Mouse (Mus musculus) testis, adult 2 months (tissue): Measurements from ENCODE around the gene Rab11fip4.

Experiments used
- CTCF ChIP-seq: fragments of 200-500 bp; IDR thresholded peaks from 2 replicates; pipeline ENCODE4 v1.5.1; 2012; ENCODE audit warnings: low read depth, mild to moderate bottlenecking, inconsistent platforms, low read length, moderate library complexity; ENCODE audit not compliant: control insufficient read depth, insufficient read depth, insufficient replicate concordance
- POLR2A ChIP-seq: fragments of 200-500 bp; IDR thresholded peaks from 2 replicates; pipeline ENCODE4 v1.6.1; 2012; ENCODE audit warnings: low read depth, mild to moderate bottlenecking, inconsistent platforms, low read length, moderate library complexity; ENCODE audit not compliant: control insufficient read depth

DNA sequence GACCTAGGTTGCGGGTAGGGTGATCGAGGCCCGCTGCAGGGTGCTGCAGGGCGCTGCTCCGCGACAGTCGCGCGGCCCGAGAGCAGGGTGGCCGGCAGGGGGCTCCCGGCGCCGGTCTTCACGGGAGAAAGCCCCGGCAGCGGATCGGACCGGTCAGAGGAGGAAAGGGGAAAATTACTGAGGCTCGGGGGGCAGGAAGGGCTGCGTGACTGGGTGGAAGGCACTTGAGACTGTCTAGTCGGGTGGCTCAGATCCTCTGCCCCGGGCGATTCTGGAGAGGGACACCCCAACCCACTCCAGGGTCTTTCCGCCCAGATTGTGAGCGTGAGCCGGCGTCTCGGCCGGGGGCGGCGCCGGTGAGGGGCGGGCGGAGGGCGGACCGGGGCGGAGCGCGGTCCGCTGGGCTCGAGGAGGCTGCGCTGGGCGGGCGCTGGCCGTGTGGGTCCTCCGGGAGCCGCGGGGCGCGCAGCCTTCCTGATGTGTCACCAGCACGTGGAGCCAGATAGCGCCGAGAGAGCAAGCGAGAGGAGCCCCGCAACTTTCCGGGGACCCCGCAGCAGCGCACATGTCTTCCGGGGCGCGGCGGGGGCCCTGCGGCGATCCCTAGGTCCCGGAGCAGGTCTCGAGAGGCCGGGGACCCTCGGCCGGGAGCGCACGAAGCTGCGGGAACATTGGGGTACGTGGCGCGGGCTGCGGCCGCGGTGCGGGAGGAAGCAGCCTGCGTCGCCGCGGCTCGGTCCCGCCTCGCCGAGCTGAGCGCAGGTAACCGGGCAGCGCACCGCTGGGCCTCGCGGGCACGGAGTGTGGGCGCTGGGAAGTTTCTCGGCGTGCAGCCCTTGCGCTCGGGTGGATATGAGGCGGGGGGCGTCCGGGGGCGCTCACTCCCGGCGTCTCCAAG is 120.1 kb downstream of the Rab11fip4 start:
- TF ChIP-seq POLR2A: no peak
- TF ChIP-seq CTCF: peak; percentile 17; the same call in 1 of the 2 replicates
